Mouse (Mus musculus) lung, embryonic 15.5 days (tissue): ENCODE measurements around the gene Cacna2d3. TPM values are rescaled to one million over a fixed set of nuclear protein-coding genes. Genes with fewer than 3 reads are reported as not detected.

ENCODE experiments used
- ATAC-seq: fragments of 200-750 bp; cut with Nextera tagmentation; 2 replicates; pipeline ENCODE4 v1.8.0; 2017; ENCODE audit warnings: moderate number of reproducible peaks, borderline replicate concordance; ENCODE audit not compliant: low FRiP score, low TSS enrichment; ENCODE audit errors: extremely low read depth
- H3K27ac ChIP-seq: fragments of 300-500 bp; sonication (generic); 2 replicates; pipeline ENCODE4 v1.5.1; 2015; ENCODE audit warnings: moderate library complexity, mild to moderate bottlenecking, inconsistent platforms
- H3K27me3 ChIP-seq: fragments of 300-500 bp; sonication (generic); 2 replicates; pipeline ENCODE4 v1.6.1; 2015; ENCODE audit warnings: inconsistent platforms
- H3K36me3 ChIP-seq: fragments of 300-500 bp; sonication (generic); 2 replicates; pipeline ENCODE4 v1.6.1; 2015; ENCODE audit warnings: inconsistent platforms
- H3K4me1 ChIP-seq: fragments of 300-500 bp; sonication (generic); 2 replicates; pipeline ENCODE4 v1.6.1; 2015; ENCODE audit warnings: inconsistent platforms
- H3K4me2 ChIP-seq: fragments of 300-500 bp; sonication (generic); 2 replicates; pipeline ENCODE4 v1.6.1; 2015; ENCODE audit warnings: inconsistent platforms, mild to moderate bottlenecking, moderate library complexity
- H3K4me3 ChIP-seq: fragments of 300-500 bp; sonication (generic); 2 replicates; pipeline ENCODE4 v1.5.1; 2015; ENCODE audit warnings: mild to moderate bottlenecking, inconsistent platforms
- H3K9ac ChIP-seq: fragments of 300-500 bp; sonication (generic); 2 replicates; pipeline ENCODE4 v1.6.1; 2015; ENCODE audit warnings: inconsistent platforms
- H3K9me3 ChIP-seq: fragments of 300-500 bp; sonication (generic); 2 replicates; pipeline ENCODE4 v1.6.1; 2016; ENCODE audit warnings: inconsistent platforms
- WGBS: fragments of 180-500 bp; shearing (Covaris S2); methylation state at CpG from one replicate; pipeline ENCODE4 v1.1.7; 2015; 5-methylcytosine and 5-hydroxymethylcytosine counted together
- polyA plus RNA-seq: library from polyadenylated mRNA; unstranded; fragments of >200 nt; fragmentation: Nextera tagmentation; extraction: Ambion mirVana; gene quantifications from 2 replicates; pipeline ENCODE4 v1.2.1, GENCODE M21; 2015

Gene Cacna2d3
- polyA plus RNA-seq = 0.57 and 0.62 TPM in 2 replicates

DNA sequence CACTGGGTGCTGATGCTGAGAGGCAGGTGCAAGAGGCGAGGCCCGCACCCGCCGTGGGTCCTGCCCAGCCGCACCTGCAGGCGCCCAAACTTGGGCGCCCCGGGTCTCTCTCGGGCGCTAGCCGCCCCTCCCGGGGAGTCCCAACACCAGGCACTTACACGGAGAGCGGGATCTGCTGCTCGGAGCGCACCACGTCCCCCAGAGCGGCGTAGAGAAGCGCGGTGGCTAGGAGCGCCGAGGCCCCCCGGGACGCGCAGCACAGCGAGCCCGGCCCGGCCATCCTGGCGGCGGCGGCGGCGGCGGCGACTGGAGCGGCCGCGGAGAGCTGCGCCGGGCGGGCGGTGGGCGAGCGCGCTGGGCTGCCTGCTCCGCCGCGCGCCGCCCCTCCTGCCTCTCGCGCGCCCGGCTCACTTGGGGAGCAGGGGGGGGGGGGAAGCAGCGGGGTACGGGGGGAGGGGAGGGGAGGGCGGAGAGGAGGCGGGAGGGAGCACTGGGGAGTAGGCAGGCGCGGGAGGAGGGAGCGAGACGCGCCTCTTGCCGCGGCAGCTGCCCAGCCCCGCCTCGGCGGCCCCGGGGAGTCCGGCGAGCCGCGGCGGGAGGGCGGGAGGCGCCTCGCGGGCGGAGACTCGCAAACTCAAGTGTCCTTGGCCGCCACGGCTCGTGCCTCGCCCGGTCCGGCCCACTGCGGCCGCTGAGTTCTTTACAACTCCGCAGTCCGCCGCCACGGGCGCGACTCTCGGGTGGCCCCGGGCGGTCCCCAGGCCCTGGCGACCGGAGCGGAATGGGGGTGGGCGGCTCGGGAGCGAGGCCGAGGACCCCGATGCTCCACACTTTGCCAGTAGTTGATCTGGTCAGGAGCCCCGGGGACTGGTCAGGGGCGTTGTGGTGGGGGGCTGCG lies at the start of gene Cacna2d3:
Gene Cacna2d3 (minus strand): TSS at position 377 of the 898 bp plus-strand sequence.
- Histone ChIP-seq H3K4me1 (peaks cover 16% of the 10 kb centered on the region), H3K9me3 (no peaks in the 10 kb centered on the region), H3K36me3 (no peaks in the 10 kb centered on the region), H3K4me3 (peak within 1 kb of the TSS; percentile 58), H3K4me2 (peak within 1 kb of the TSS; percentile 100), H3K27me3 (peaks cover 93% of the 10 kb centered on the region), H3K9ac (peak within 1 kb of the TSS; percentile 50), H3K27ac (no peak within 1 kb of the TSS)
- WGBS = 1% methylated on average over 63 of the region's 109 CpGs
- peak; percentile 82 for ATAC-seq

DNA sequence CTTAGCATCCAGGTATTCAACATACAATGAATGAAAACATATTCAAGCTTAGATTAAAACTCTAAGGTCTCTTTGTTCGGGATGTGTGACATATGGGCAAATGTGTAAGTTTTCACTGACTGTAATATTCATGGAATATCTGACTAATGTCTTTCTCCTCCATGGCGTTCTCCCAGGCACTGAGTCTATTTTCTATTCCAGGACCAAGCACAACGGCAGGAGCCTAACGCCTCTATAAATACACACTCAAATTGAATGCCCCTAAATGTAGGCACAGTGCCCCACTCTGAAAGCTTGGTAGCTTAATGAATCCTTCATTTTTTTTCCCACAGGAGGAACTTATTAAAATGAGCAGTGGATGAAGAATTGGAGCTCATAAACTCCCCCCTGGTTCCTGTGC lies 47.8 kb upstream of the Cacna2d3 start:
- H3K36me3 ChIP-seq = no peaks in the 10 kb centered on the region
- no peak overlapping the region for H3K4me2 ChIP-seq
- H3K9ac ChIP-seq = no peak overlapping the region
- no peaks in the 10 kb centered on the region for H3K4me1 ChIP-seq
- no peak overlapping the region for H3K27ac ChIP-seq
- no peak overlapping the region for H3K4me3 ChIP-seq
- no peaks in the 10 kb centered on the region for H3K27me3 ChIP-seq
- ATAC-seq = no peak
- H3K9me3 ChIP-seq = no peaks in the 10 kb centered on the region
- WGBS = 86% methylated on average over 4 of the region's 4 CpGs

DNA sequence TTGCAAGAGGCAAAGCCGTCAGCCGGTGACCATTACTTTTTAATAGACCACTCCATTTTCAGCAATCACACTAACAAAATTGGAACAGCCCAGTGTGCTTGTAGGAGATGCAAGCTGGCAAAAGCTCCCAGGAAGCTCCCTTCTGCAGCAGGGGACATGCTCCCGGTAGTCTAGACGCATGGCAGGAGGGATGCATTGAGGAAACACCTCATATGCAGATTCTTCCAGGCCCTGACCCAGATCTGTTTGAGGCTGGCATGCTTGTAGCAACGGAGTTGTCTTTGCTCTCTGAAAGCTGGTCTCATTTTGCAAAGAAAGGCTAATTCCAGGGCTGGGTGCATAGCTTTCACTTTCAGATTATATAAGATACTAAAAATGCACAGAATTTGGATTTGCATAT lies 31.2 kb upstream of the Cacna2d3 start:
- H3K4me1 ChIP-seq = no peaks in the 10 kb centered on the region
- no peaks in the 10 kb centered on the region for H3K9me3 ChIP-seq
- ATAC-seq = no peak
- no peak overlapping the region for H3K4me3 ChIP-seq
- no peak overlapping the region for H3K27ac ChIP-seq
- H3K9ac ChIP-seq = no peak overlapping the region
- H3K4me2 ChIP-seq = no peak overlapping the region; the same call in 1 of the 2 replicates
- WGBS = 40% methylated on average over 5 of the region's 5 CpGs
- H3K36me3 ChIP-seq = no peaks in the 10 kb centered on the region
- no peaks in the 10 kb centered on the region for H3K27me3 ChIP-seq

DNA sequence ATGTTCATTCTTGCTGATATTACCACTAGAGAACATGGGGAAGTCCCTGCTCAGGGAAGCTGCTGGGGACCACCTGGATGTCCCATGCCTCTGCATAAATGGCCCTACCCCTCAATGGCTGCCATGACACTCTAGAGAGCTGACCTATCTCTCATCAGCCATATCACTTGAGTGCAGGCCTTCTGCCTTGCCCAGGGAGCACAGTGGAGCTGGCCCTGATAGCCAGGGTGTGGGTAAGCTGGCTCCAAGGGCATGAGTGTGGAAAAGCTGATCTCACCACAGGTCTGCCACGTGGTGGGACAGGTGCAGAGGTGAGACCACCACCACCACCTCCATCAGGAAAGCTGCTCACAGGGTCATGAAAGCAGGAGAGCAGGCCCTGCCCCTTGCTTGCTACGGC lies 17.1 kb upstream of the Cacna2d3 start:
- Histone ChIP-seq H3K4me2 (no peak overlapping the region), H3K36me3 (no peaks in the 10 kb centered on the region), H3K4me1 (no peaks in the 10 kb centered on the region), H3K27ac (no peak overlapping the region), H3K27me3 (no peaks in the 10 kb centered on the region), H3K9me3 (no peaks in the 10 kb centered on the region), H3K9ac (no peak overlapping the region), H3K4me3 (no peak overlapping the region)
- no peak for ATAC-seq
- WGBS = 63% methylated on average over 2 of the region's 2 CpGs

DNA sequence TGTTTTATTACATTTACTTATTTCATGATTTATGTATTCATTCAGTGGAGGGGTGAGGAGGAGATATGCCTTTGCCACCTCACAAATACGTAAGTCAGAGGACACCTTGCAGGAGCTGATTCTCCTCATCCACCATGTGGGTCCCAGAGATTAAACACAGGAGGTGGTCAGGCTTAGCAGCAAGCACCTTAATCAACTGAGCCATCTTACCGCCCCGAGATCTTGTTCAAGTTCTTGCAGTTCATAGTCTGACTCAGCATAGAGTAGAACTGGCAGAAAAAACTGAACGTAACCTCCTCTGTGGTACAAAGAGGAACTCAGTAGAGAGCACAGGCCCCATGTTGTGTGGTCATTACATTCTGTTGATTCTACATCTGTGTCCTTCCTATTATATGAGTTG lies 8.6 kb upstream of the Cacna2d3 start:
- 78% methylated on average over 4 of the region's 4 CpGs for WGBS
- H3K4me3 ChIP-seq = no peak overlapping the region
- peaks cover 19% of the 10 kb centered on the region for H3K27me3 ChIP-seq
- H3K4me1 ChIP-seq = no peaks in the 10 kb centered on the region
- no peak overlapping the region for H3K9ac ChIP-seq
- no peaks in the 10 kb centered on the region for H3K9me3 ChIP-seq
- no peaks in the 10 kb centered on the region for H3K36me3 ChIP-seq
- ATAC-seq = no peak
- H3K27ac ChIP-seq = no peak overlapping the region
- H3K4me2 ChIP-seq = no peak overlapping the region

DNA sequence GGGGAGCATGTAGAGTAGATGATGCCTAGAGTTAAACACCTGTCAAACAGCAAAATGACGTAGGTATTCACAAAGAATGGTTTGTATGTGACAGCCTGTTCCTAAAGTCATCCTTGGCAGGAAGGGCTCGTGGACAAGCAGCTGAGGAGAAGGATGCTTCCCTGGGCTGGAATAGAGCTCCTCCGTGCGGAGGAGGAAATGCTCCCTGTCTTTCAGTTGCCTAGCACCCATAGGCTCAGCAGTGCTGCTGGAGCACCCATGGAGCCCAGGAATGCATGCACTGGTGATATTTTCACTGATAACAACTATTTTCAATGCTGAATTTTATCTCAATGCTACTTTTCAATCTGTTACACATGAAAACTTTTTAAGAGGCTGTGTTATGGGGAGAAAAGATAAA lies 7.3 kb upstream of the Cacna2d3 start:
- Histone ChIP-seq H3K36me3 (no peaks in the 10 kb centered on the region), H3K9ac (no peak overlapping the region), H3K27me3 (peaks cover 30% of the 10 kb centered on the region), H3K9me3 (no peaks in the 10 kb centered on the region), H3K4me3 (no peak overlapping the region), H3K4me2 (no peak overlapping the region), H3K4me1 (no peaks in the 10 kb centered on the region), H3K27ac (no peak overlapping the region)
- no peak for ATAC-seq
- 66% methylated on average over 4 of the region's 4 CpGs for WGBS

DNA sequence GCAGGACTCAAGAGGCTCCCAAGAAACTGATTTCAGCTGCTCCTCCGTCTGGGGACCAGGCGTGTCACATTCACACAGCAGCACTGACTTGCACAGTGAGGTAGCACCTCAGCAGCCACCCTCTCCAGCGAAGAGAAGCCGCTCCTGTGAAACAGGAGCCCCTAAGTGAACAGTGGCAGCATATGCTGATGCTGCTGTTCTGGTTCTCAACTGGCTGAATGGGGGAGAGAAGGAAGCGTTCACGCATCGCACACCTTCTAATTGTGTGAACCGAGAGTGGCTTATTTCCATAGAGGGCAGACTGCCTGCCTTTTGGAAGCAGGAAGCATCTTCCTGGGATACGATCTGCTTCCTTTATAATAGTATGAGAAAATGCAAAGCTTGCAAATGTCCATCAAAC lies 5.9 kb upstream of the Cacna2d3 start:
- 66% methylated on average over 9 of the region's 9 CpGs for WGBS
- Histone ChIP-seq H3K4me1 (peaks cover 5% of the 10 kb centered on the region), H3K27me3 (peaks cover 44% of the 10 kb centered on the region), H3K36me3 (no peaks in the 10 kb centered on the region), H3K27ac (no peak overlapping the region), H3K9ac (no peak overlapping the region), H3K9me3 (no peaks in the 10 kb centered on the region), H3K4me2 (no peak overlapping the region), H3K4me3 (no peak overlapping the region)
- ATAC-seq = no peak

DNA sequence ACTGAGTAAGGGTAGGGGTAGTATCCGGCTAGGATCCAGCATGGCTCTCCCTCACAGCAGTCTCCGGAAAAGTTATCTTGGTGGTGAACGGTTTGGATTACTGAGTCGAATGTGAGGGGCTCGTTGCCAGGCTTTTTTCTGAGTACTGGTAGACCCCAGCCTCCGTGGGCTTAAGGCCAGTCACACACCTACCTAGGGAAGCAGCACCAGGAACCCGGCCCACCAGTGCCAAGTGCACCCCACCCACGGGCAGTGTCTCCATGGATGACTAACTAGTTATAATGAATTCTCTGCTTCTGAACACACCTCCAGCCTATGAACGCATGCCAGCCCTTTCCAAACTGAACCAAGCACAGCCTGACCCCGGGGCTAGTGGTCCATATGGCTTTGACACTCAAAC lies 1.6 kb upstream of the Cacna2d3 start:
- Histone ChIP-seq H3K4me3 (peak overlapping the region; percentile 58), H3K4me2 (peak overlapping the region; percentile 100), H3K36me3 (no peaks in the 10 kb centered on the region), H3K9me3 (no peaks in the 10 kb centered on the region), H3K27ac (no peak overlapping the region), H3K9ac (no peak overlapping the region), H3K4me1 (peaks cover 16% of the 10 kb centered on the region), H3K27me3 (peaks cover 86% of the 10 kb centered on the region)
- 8% methylated on average over 10 of the region's 10 CpGs for WGBS
- ATAC-seq = no peak

DNA sequence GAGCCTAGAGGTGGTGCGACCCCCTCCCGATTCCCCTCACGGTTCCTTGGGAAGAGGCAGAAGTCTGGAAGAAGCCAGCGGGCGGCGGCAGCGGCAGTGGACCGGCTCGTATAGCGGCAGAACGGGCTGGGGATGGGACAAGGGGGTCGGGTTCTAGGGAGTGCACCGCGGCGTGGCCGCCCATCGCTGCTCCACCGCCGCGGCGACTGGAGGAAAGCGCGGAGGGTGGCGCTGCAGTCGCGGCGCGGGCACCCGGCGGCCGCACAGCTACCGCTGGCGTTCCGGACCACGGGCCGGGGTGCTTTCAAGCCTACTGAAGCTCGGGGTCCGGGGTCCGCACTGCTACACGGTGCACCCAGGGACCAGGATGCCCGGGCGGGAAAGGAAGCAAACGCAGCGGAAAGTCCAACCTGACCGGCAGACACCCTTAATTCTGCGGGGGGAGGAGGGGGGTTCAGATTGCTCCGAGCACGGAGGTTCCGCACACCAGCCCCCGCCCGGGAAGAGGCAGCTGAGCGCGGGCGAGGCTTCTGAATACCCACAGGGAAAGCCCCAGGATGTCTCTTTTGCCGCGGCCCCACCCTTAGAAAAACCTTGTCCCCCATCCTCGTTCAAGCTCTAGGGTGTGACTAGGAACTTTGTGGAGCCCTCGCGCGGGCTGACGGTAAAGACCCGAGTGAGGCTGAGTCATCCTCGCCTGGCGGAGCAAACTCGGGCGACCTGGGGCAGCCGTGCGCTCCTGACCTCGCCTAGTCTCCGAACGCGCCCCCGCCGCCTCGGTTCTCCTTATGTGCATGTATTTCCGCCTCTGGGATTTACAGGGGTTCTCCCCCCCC lies 940 bp upstream of the Cacna2d3 start:
- H3K27me3 ChIP-seq = peaks cover 91% of the 10 kb centered on the region
- WGBS = under 1% methylated on average over 64 of the region's 76 CpGs

DNA sequence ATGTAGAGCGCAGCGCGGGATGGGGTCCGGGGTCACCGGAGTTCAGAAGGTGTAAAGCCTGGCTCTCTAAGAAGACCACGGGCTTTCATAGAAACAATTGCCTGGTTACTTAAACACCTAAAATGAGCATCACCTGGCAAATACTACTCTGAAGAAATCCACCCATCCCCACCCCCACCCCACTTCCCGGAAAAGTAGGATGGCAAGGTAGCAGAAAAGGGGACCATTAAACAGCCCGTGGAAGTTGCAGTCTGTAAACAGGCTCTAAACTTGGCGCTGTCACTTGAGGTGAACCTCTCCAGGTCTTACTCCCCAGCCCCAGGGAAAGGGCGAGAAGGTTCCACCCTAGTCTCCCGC lies 555 bp downstream of the Cacna2d3 start:
- Histone ChIP-seq H3K27ac (no peak overlapping the region), H3K27me3 (peaks cover 87% of the 10 kb centered on the region), H3K9me3 (no peaks in the 10 kb centered on the region), H3K36me3 (no peaks in the 10 kb centered on the region), H3K4me3 (peak overlapping the region; percentile 58), H3K4me2 (peak overlapping the region; percentile 100), H3K9ac (0 out of 2 replicates have a peak overlapping the region, but pooled peaks have one; percentile 27), H3K4me1 (peaks cover 16% of the 10 kb centered on the region)
- 2% methylated on average over 11 of the region's 11 CpGs for WGBS
- peak; percentile 2; the same call in 1 of the 2 replicates for ATAC-seq

More for the DNA sequence above, 940 bp upstream of the Cacna2d3 start:
- no peak overlapping the region for H3K27ac ChIP-seq
- H3K9me3 ChIP-seq = no peaks in the 10 kb centered on the region
- H3K4me3 ChIP-seq = peak overlapping the region; percentile 58
- peak overlapping the region; percentile 50 for H3K9ac ChIP-seq
- H3K4me2 ChIP-seq = peak overlapping the region; percentile 100
- H3K4me1 ChIP-seq = peaks cover 16% of the 10 kb centered on the region
- ATAC-seq = peak; percentile 55; the same call in 1 of the 2 replicates
- no peaks in the 10 kb centered on the region for H3K36me3 ChIP-seq

DNA sequence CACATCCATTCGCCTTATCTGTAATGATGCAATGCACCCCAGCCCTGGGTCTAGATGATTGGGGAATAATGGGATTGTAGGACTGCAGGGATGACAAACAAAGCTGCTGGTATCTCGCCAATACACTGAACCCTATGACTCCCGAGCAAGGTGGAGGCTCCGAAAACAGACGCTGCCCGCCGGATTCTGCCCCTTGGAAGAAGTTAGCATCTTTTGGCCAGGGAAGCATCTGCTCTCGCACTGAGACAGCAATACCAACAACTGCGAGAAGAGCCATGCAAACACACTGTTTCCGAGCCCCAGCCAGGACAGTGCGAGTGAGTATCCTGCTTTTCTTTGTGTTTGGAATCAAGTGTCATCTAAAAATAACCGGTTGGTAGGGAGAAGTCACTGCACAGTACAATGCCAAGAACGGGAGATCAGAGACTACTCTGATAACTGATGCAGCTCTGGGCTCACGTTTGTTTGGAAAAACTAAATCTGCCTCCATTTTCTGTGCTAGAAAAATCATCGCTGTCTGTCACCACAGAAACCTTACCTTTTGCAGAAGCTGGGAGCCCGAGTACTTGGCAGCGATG lies 1.2 kb downstream of the Cacna2d3 start:
- ATAC-seq = no peak
- Histone ChIP-seq H3K9ac (no peak overlapping the region), H3K27ac (no peak overlapping the region), H3K36me3 (no peaks in the 10 kb centered on the region), H3K4me3 (no peak overlapping the region), H3K9me3 (no peaks in the 10 kb centered on the region), H3K4me1 (peaks cover 16% of the 10 kb centered on the region), H3K27me3 (peaks cover 80% of the 10 kb centered on the region), H3K4me2 (peak overlapping the region; percentile 100; the same call in 1 of the 2 replicates)
- WGBS = 4% methylated on average over 17 of the region's 17 CpGs
